Mouse (Mus musculus) large intestine, adult 2 months (tissue): ENCODE results near the gene Bola2. TPM values are rescaled to one million over a fixed set of nuclear protein-coding genes. Genes with fewer than 3 reads are reported as not detected.
"Not testable (repeated sequence)": the region's sequence is repeated elsewhere in the genome, so short reads cannot be mapped to it uniquely, and the experiment has no call there.

ENCODE experiments used
- DNase-seq: peaks from one replicate; pipeline ENCODE4 v3.0.0-alpha.2; 2012; ENCODE audit warnings: low read depth, low spot score
- WGBS: fragments of 180-500 bp; shearing (Covaris S2); methylation state at CpG from one replicate; pipeline ENCODE4 v1.1.7; 2018; 5-methylcytosine and 5-hydroxymethylcytosine counted together
- polyA plus RNA-seq: library from polyadenylated mRNA; depleted of rRNA; stranded (reverse); fragments of >200 nt; gene quantifications from 2 replicates; pipeline ENCODE4 v1.2.3, GENCODE M21; 2012

The Bola2 gene
- polyA plus RNA-seq, 1 experiment: 63.3 TPM

GRCm38 (mm10) chr7:126681221-126681620 lies 14.0 kb upstream of the Bola2 start:
- DNase-seq: no peak
- WGBS: 38% methylated on average over 5 of the region's 5 CpGs

GRCm38 (mm10) chr7:126688156-126688555 lies 7.0 kb upstream of the Bola2 start:
- not testable (repeated sequence) for DNase-seq
- WGBS: 77% methylated on average over 4 of the region's 4 CpGs

GRCm38 (mm10) chr7:126689021-126689420 lies 6.2 kb upstream of the Bola2 start:
- 82% methylated on average over 3 of the region's 3 CpGs for WGBS
- no peak for DNase-seq

GRCm38 (mm10) chr7:126690737-126691136 lies 4.5 kb upstream of the Bola2 start:
- DNase-seq: no peak
- 37% methylated on average over 3 of the region's 3 CpGs for WGBS

GRCm38 (mm10) chr7:126691676-126692075 lies 3.5 kb upstream of the Bola2 start:
- no peak for DNase-seq
- 60% methylated on average over 5 of the region's 5 CpGs for WGBS

- WGBS: 95% methylated on average over 26 of the region's 26 CpGs
- no peak for DNase-seq
Measured at GRCm38 (mm10) chr7:126692426-126692825, 2.8 kb upstream of the Bola2 start.

GRCm38 (mm10) chr7:126693256-126693655 lies 1.9 kb upstream of the Bola2 start:
- 7% methylated on average over 3 of the region's 3 CpGs for WGBS
- peak; percentile 83 for DNase-seq

GRCm38 (mm10) chr7:126693781-126694180 lies 1.4 kb upstream of the Bola2 start:
- no peak for DNase-seq
- WGBS: 50% methylated on average over 7 of the region's 7 CpGs

- DNase-seq: no peak
- WGBS: 31% methylated on average over 10 of the region's 10 CpGs
Measured at GRCm38 (mm10) chr7:126694441-126695051, 655 bp upstream of the Bola2 start.

GRCm38 (mm10) chr7:126695631-126696207 lies 518 bp downstream of the Bola2 start, which contains the start of gene Slx1b:
Slx1b (minus strand) TSS chr7:126695784.
- peak; percentile 94 for DNase-seq
- WGBS: 1% methylated on average over 40 of the region's 40 CpGs

GRCm38 (mm10) chr7:126696303-126696702 lies 1.1 kb downstream of the Bola2 start:
- no peak for DNase-seq
- 3% methylated on average over 17 of the region's 17 CpGs for WGBS

- no peak for DNase-seq
- 70% methylated on average over 3 of the region's 3 CpGs for WGBS
Measured at GRCm38 (mm10) chr7:126696886-126697285, 1.7 kb downstream of the Bola2 start.

GRCm38 (mm10) chr7:126697838-126698237 lies 2.6 kb downstream of the Bola2 start:
- WGBS: 86% methylated on average over 8 of the region's 8 CpGs
- DNase-seq: no peak

GRCm38 (mm10) chr7:126700063-126701015 lies 5.1 kb downstream of the Bola2 start:
- 78% methylated on average over 25 of the region's 25 CpGs for WGBS
- no peak for DNase-seq

GRCm38 (mm10) chr7:126701070-126701469 lies 5.9 kb downstream of the Bola2 start:
- no peak for DNase-seq
- WGBS: under 1% methylated on average over 11 of the region's 11 CpGs

GRCm38 (mm10) chr7:126701559-126702357 lies 6.6 kb downstream of the Bola2 start:
- no peak for DNase-seq
- WGBS: 59% methylated on average over 24 of the region's 24 CpGs

- DNase-seq: no peak
Measured at GRCm38 (mm10) chr7:126702358-126702757, 7.2 kb downstream of the Bola2 start.

GRCm38 (mm10) chr7:126702861-126703756 lies 7.9 kb downstream of the Bola2 start:
- DNase-seq: no peak
- WGBS: 68% methylated on average over 12 of the region's 12 CpGs

More at GRCm38 (mm10) chr7:126702358-126702757, 7.2 kb downstream of the Bola2 start:
- 74% methylated on average over 6 of the region's 6 CpGs for WGBS

- 24% methylated on average over 7 of the region's 7 CpGs for WGBS
- no peak for DNase-seq
Measured at GRCm38 (mm10) chr7:126703757-126704077, 8.5 kb downstream of the Bola2 start.
